9 mouse cellular contexts compared by ENCODE assay signal in genomic region chr4:82916003-82916677, GRCm38 (mm10). TPM values are rescaled to one million over a fixed set of nuclear protein-coding genes. Genes with fewer than 3 reads are reported as not detected.
DNase-seq lines count a peak whose midpoint lies in the region; ATAC-seq lines count a peak whose summit lies in the region.
"Had no signal": no experiment of that assay in that cellular context is flagged by ENCODE, and none has a peak within 500 bp of the region (broad histone marks: within the 10 kb centered on the region; RNA-seq: fewer than 3 reads in every experiment).

No protein-coding gene starts in this region.

- H3K4me3 ChIP-seq in heart, embryonic 10.5 days = no peak overlapping the region
- H3K4me3 ChIP-seq in limb, embryonic 15.5 days = no peak overlapping the region

- H3K9ac ChIP-seq in limb, embryonic 15.5 days = no peak overlapping the region

- no peaks in the 10 kb centered on the region for H3K4me1 ChIP-seq in heart, embryonic 10.5 days
- H3K4me1 ChIP-seq in limb, embryonic 15.5 days = peaks cover 8% of the 10 kb centered on the region

- WGBS in heart, embryonic 10.5 days = 55% methylated on average over 14 of the region's 14 CpGs
- WGBS in limb, embryonic 15.5 days = 38% methylated on average over 14 of the region's 14 CpGs

- H3K9me3 ChIP-seq in heart, embryonic 10.5 days = no peaks in the 10 kb centered on the region
- H3K9me3 ChIP-seq in limb, embryonic 15.5 days = no peaks in the 10 kb centered on the region

- no peak for ATAC-seq in limb, embryonic 15.5 days (ENCODE audit: insufficient number of reproducible peaks, low FRiP score, low TSS enrichment, low read depth)

- H3K27me3 ChIP-seq in heart, embryonic 10.5 days (ENCODE audit: insufficient read depth, poor library complexity, severe bottlenecking) = no peaks in the 10 kb centered on the region
- no peaks in the 10 kb centered on the region for H3K27me3 ChIP-seq in limb, embryonic 15.5 days

- H3K36me3 ChIP-seq in heart, embryonic 10.5 days = peaks cover 28% of the 10 kb centered on the region
- no peaks in the 10 kb centered on the region for H3K36me3 ChIP-seq in limb, embryonic 15.5 days

- no peak overlapping the region for H3K4me2 ChIP-seq in limb, embryonic 15.5 days

- DNase-seq in layer of hippocampus, adult 11-12 months (ENCODE audit: low spot score) = peak; percentile 27
- DNase-seq in layer of hippocampus, adult 9-10 months (ENCODE audit: low spot score) = no peak
- peak; percentile 42 for DNase-seq in embryo, embryonic 11 days
- peak; percentile 72 for DNase-seq in heart, embryonic 10.5 days (ENCODE audit: low spot score)
- no peak for DNase-seq in ovary, postnatal 10 days (ENCODE audit: low spot score)
- no peak for DNase-seq in left cerebral cortex, adult 9 months (ENCODE audit: low spot score in 2 of 2)
- DNase-seq in cerebellum, adult 11 months = no peak

- H3K27ac ChIP-seq in heart, embryonic 10.5 days = no peak overlapping the region
- 0 out of 2 replicates have a peak overlapping the region, but pooled peaks have one; percentile 14 for H3K27ac ChIP-seq in limb, embryonic 15.5 days

RNA-seq across cellular contexts. Expression of gene Cer1, which starts 31.2 kb away (rescaled TPM):
- polyA plus RNA-seq in heart, embryonic 10.5 days (2016; fragmentation: Nextera tagmentation; extraction: Ambion mirVana) = not detected in 2 replicates
- 0.19 and 0.22 TPM in 2 replicates for polyA plus RNA-seq in limb, embryonic 15.5 days (2015; fragmentation: Nextera tagmentation; extraction: Ambion mirVana)
- polyA plus RNA-seq: large intestine, adult 2 months had no signal

RNA-seq across cellular contexts. Expression of gene Zdhhc21, which starts 56.4 kb away (rescaled TPM):
- 13.0 and 15.9 TPM in 2 replicates for polyA plus RNA-seq in heart, embryonic 10.5 days (2016; fragmentation: Nextera tagmentation; extraction: Ambion mirVana)
- 14.3 and 14.8 TPM in 2 replicates for polyA plus RNA-seq in limb, embryonic 15.5 days (2015; fragmentation: Nextera tagmentation; extraction: Ambion mirVana)

Comparison
In these comparisons a context has a peak if more than half of its experiments do, and no peak if none do; other contexts are left out.
1. DNase-seq: peak in layer of hippocampus, adult 11-12 months (single experiment), embryo, embryonic 11 days (single experiment) and heart, embryonic 10.5 days (single experiment); none in layer of hippocampus, adult 9-10 months (single experiment), ovary, postnatal 10 days (single experiment), left cerebral cortex, adult 9 months (0 of 2) and cerebellum, adult 11 months (single experiment).